Mouse (Mus musculus) layer of hippocampus, adult 9-10 months (tissue): ENCODE results near the gene 2900026A02Rik.

Source experiments
- DNase-seq: peaks from one replicate; pipeline ENCODE4 v3.0.0; 2022; ENCODE audit warnings: low spot score

2900026A02Rik gene

DNA sequence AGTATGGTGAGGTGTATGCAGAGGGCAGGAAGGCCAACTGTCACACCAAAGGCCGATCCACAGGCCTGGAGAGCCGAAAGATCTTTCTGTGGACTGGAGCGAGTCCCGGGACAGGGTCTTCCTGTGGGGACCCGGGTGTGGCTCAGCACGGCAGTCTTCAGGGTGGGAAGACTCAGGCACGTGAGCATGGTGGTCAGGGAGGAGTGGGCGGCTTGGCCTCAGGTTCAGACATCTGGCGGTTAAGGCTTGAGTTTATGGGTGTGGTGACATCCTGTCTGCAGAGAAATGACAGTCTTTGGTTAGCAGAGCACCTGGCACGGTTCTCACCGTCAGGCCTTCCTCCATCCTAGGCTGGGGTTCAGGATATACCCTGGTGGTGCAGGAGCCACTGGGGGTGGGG is 130.3 kb downstream of the 2900026A02Rik start:
- no peak for DNase-seq

DNA sequence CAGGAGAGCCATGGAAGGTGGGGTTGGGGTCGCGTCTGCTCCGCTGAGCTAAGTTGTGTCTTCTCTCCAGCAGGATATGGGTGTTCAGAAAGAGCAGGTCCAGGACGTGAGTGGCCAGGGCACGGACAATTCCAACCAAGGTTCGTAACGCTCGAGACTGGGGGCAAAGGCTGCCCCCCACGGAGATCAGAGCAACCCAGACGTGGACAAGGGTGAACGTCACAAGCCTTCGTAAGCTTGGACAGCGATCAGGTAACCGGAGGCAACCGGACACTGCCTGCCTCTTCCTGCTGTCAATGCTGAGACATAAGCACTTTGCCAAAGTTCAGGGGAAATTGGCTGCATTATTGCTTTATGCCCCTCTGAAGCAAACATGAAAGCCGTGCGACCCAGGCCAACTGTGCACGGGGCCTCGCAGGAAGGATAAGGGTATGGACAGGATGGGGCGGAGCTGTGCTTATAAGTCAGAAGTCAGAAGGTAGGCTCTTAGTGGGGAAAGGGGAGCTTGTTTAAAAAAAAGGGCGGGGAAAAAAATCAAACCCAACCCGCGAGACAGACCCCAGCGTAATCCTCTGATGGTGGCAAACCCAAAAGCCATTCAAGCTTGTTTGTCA is 130.9 kb downstream of the 2900026A02Rik start:
- DNase-seq = no peak

DNA sequence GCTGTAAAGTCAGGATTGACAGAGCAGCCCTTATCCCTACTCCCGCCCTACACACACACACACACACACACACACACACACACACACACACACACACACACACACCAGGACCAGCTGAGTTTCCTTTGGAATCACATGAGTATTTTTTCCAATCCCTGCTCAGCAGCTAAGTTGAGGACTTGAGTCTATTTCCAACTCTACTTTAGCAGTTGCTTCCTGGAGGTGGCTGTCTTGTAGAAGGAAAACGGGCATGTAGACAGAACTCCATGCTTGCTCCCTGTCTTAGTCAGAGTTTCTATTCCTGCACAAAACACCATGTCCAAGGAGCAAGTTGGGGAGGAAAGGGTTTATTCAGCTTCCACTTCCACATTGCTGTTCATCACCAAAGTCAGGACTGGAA is 133.6 kb downstream of the 2900026A02Rik start:
- DNase-seq = no peak

DNA sequence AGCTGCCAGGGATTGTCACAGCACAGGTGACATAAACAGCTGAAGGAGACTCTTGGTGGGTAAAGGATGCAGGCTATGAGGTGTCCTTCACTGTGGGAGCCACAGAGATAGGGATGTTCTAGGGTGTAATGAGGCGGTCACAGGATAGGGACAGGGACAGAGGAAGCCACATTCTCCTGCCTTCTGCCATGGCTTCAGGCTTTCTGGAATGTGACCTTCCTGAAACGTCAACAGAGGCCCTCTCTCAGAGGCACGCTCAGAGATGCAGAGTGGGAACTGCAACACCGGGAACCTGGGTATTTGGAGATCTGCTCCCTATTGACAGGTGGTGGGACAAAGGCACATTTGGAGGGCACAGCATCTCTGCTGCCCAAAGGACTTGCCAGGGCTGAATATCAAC is 134.0 kb downstream of the 2900026A02Rik start:
- DNase-seq = no peak

DNA sequence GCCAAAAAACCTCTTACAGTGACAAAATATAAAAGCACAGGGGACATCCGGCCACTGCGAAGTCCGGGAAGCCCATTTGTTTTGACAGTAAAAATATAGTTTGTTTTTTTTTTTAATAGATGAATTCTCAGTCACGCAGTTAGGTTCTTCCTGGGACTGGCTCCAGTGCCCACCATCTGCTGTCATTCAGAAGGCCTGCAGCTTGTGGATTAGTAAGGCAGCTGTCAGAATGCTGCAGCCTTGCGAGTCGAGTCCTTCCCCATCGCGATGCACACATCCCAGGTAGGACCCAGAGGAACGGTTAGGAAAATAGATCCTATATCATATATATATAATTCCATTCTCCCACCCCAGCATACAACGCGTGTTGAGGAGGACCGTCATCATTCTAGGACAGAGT is 134.6 kb downstream of the 2900026A02Rik start:
- no peak for DNase-seq

DNA sequence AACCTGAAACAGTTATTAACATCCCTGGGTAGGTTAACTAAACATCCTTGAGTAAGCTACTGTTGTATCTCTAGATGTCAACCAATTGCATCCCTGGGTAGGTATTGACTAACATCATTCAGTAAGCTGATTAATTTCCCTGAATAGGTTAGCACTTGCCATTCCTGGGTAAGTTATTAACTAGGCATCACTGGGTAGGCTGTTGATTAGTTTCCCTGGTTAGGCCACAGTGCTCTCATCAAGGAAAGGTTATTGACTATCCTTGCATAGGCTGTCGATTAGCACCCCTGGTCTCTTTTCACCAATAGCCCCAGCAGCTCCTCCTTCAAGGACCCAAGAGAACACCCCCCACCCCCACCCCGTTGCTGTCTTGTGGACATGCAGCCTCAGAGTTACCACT is 135.1 kb downstream of the 2900026A02Rik start:
- DNase-seq = no peak

DNA sequence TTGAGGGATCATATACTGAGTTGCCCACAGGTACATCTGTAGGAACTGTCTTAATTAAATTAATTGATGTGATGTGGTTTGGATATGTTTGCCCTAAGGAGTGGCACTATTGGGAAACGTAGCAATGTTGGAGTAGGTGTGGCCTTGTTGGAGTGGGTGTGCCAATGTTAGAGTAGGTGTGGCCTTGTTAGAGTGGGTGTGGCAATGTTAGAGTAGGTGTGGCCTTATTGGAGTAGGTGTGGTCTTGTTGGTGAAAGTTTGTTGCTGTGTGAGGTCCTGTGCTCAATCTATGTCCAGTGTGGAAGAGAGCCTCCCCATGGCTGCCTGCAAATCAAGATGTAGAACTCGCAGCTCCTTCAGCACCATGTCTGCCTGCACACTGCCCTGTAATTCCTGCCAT is 136.7 kb downstream of the 2900026A02Rik start:
- DNase-seq = no peak

DNA sequence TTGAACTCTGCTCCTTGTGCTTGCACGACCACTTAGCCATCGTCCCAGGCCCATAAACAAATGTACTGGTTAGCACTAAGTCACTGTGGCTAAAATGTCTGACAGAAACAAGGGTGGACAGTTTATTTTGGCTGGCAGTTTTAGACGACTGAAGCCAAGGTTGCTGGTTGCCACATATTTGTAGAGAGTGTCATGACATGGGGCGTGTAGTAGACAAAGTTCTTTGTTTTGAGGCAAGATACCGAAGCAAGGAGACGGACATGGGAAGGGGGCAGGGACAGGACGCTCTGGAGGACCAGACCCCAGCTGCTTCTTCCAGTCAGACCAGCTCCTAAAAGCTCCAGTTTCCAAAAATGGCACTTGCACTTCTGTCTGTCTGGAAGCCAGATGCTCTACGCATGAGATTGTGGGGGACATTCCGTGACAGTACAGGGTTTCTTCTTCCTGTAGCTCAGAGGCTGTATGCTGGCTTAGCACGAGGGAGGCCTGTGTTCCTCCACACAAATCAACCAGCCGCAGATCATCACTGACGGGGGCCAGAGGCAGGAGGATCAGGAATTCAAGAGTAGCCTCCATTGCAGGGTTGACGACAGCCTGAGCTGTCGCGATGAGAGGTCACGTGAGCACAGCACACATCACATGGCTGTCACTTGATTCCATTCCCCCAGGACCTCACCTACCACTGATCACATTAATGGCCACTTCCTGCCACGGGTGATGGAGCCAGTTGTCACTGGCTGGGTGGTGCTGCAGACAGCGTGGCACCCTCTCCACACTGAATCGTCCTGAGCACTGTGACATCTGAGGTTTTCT is 138.5 kb downstream of the 2900026A02Rik start:
- DNase-seq = no peak

DNA sequence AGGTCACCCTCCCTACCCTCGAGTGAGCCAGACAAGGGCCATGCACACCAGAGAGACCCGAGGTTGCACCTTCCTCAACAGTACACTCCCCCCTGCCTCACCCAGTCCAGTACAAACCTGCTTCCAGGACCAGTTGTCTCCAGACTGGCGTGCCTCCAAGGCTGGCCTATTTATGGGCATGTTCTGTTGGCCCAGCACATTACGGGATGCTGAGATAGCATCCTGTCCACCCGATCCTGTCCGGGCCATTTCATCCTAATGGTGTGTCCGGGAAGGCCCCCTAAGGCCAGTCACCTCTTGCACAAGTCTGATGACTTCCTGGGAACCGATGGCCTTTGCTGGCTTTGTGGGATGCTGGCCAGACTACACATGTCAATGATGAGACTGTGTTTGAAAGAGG is 139.6 kb downstream of the 2900026A02Rik start, which contains the start of gene Crybb3:
Gene Crybb3, minus strand, starts transcription at position 146 of the 400 bp plus-strand sequence.
- DNase-seq = no peak

DNA sequence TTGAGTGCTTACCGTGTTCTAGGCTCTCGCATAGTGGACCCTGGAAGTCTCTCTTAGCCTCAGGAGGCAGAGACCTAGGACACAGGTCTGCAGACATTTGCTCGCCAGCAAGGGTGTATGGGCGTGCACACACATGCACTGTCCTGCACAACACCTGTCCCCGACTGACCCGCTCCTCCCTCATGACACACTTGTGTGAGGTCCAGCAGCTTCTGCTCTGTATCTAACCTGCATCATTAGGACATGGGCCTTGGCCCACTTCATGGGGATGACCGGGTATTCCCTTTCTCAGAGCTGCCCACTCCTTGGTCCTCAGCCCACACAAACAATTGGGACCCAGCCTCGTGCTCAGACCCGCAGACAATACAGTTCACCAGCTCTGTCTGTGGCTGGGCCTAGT is 140.0 kb downstream of the 2900026A02Rik start:
- no peak for DNase-seq

DNA sequence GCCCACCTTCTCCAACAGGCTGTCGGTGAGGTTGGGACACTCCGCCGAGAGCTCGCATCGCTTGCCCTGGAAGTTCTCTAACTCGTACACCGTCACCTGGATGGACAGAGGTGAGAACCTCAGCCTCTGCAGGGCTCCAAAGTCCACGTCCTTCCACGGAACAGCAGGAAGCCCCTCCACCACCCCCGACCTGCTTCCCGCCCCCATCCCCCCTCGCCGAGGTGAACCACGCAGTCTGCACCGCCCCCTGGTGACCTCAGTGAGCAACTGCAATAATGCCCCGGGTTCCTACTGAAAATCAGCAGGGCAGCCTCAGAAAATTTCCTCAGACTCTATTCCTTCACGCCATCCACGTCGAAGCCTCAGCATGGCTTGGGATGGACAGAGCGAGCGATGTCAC is 141.3 kb downstream of the 2900026A02Rik start:
- DNase-seq = no peak

DNA sequence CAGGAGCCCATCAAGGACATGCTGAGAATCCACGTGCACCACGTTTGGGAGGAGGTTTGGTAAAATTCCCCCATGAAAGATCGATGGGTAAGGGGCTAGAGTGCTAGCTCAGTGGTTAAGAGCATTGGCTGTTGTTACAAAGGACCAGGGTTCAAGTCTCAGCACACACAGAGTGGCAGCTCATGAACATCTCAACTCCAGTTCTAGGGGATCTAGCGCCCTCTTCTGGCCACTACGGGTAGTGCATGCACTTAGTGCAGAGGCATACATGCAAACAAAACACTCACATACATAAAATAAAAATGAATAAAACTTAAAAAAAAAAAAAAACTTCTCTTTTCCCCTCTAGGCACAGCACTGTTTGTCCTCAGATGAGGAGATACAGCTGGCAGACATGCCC is 142.3 kb downstream of the 2900026A02Rik start:
- DNase-seq = no peak

DNA sequence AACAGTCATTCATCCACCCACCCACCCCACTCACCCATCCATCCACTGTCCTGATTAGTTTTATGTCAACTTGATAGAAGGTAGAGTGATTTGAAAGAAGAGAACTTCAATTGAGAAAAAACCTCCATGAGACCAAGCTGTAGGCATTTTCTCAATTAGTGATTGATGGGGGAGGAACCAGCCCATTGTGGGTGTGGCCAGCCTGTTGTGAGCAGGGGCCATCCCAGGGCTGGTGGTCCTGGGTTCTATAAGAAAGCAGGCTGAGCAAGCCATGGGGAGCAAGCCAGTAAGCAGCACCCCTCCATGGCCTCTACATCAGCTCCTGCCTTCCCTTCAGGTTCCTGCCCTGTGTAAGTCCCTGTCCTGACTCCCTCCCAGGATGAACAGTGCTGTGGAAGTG is 151.0 kb downstream of the 2900026A02Rik start, which contains the start of gene Crybb2:
Gene Crybb2, minus strand, starts transcription at position 101 of the 400 bp plus-strand sequence.
- DNase-seq = no peak

DNA sequence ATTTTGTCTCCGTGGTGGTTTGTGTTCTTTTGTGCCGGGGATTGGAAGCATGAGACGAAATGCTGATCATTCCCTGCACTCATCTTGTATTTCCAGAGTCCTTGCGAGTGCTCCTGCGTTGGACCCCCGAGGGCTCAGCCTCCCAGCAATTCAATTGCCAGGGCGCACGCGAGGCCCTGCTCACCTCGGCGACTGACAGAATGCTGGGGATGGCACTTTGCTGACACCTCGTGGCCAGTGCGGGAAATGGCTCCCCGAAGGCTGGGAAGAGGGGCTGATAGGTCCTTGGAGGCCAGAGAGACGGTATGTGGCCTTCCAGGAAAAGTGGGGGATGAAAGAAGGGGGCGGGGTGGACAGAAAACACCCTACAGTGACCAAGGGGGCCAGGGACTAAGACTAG is 166.7 kb downstream of the 2900026A02Rik start:
- DNase-seq = peak; percentile 59

DNA sequence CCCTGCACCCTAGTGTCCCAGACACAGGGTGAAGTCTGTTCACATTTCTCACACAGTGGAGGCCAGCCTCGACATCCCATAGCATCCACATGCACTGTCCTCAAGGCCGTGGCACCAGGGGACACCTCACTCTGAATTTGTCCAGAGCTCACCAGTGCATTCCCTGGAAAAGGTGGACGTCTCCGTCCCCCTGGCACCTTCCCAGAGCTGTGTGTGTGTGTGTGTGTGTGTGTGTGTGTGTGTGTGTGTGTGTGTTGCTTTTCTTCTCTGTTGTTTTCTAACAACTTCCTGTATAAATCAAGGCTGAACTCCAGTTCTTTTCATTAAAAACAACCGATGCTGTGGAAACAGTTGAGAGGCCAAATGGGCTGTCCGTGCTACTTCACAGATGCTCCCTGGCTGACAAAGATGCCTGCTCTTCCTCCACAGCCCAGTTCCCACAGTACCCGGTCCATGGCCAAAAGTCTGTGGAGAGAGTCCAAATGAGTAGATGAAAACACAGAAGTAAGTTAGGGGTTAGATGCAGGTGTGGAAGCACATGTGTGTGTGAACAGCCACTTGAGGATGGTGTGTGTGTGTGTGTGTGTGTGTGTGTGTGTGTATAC is 170.4 kb downstream of the 2900026A02Rik start:
- no peak for DNase-seq

DNA sequence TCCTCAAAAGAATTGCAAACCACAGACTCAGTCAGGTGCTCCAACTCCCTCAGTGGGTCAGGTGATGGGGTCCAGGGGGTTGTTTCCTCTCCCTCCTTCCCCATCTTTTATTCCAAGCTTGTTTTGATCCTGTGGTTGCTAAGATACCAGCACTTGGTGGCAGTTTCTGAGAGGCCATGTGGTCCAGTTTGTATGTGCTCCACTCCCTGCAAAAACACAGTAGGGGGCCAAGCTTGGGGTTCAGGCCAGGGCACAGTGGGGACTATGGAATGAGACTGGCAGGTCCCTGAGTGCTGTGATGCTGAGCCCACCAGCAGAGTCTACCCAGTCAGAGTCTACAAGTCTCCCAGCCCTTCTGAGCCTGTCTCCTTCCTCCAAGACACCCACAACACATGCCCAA is 171.2 kb downstream of the 2900026A02Rik start:
- no peak for DNase-seq

DNA sequence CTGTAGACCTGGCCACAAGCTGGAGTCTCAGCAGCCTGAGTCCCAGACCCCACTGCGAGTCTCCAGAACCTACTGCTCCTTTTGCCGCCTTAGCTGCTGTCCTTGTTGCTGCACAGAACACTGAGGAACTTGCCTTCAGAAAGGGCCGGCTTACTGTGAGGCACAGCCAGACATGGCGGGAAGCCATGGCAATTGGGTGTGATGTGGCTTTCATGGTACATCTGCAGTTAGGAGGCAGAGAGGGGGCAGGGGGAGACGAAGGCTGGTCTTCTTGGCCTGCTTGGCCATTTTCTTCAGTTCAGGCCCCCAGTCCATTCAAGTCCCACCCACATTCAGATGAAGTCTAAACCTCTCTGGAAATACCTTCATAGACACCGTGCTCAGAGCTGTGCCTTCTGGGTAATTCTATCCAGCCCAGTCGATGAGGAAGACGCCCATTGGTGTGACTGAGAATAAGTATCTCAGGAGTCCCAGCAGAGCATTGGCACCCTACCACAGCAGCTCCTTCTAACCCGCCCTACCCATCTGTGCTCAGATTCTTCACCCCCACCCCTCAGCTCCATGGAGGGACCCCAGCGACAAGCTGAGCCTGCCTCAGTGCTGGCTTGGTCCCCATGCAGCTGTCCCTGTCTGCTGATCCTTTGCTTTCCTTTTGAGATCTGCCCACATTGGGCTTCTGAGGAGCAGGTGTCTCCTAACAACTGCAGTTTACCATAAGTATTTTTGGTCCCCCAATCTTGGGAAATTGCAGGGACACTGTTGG is 175.3 kb downstream of the 2900026A02Rik start:
- no peak for DNase-seq

DNA sequence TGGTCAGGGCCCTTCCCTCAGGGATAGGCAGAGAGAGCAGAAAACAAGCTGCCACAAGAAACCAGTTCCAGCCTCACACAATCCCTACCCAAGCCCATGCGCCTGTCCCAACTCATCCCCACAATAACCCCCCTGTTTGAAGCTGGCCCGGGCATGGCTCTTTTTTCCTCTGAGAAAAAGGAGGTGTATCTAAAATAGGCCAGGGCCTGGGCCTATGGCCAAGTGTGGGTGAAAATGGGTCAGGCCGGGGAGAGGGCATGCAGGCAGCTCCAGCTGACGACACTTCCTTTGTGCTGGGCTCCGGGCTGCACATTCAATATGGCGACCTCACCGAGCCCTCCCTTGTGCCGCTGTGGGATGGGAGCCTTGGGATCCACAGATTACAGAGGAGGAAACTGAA is 177.5 kb downstream of the 2900026A02Rik start:
- no peak for DNase-seq

DNA sequence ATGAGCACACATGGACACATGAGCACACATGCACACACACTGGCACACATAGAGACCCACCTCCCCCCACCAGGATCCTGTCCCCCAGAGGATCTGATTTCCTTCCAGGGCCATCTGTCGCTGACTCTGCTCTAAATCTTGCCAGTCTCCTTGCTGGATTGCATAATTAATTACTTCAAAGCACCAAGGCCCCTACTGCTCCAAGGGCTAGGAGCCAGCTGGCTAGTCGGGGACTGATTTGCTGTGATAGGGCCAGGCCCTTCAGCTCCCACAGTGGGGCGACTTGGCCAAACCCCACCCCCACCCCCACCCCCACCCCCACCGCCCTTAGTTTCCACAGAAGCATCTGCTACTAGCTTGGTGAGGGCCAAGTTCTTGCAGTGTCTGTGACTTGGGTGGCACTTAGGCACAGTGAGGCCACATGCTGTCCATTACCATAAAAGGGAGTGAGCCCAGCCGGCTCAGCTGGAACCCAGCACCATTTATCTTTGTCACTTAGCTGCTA is 179.4 kb downstream of the 2900026A02Rik start:
- no peak for DNase-seq

DNA sequence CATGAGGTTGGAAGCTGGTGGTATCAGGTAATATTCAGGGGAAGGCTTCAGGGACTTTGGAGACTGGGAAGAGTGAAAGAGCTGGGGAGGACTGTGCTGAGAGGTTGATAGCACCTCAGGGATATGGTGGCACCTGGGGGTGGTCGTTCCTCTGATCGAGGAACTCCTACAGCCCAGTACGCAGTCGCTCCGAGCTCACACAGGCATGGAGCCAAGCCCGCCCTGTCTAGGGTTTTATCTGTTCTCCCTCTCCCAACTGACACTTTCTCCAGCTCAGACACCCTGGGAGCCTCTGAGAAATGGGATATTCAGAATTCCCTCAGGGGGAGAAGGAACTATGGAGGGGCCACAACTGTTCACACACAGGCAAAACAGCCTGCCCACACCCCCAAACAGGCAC is 180.3 kb downstream of the 2900026A02Rik start:
- DNase-seq = no peak

DNA sequence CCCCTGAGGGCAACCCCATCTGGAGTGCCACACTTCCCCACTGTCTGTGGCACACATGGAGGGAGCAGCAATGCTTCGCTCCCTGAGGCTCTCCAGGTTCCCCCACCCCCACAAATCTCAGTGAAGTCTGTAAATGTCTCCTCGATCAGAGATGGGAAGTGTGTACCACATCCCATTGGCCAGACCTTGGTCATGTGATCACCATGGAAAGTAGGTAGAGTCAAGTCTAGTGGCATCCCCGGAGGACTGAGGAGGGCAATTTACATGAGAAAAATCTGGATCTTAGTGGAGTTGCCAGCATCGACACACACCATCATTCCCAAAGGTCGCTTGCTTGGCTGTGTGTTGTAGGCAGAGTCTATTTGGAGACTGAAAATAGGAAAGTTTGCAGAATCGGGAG is 182.4 kb downstream of the 2900026A02Rik start:
- DNase-seq = no peak
